Mouse (Mus musculus) spleen, adult 12 weeks (tissue): ENCODE results near the gene Spink4.

ENCODE experiments used
- DNase-seq: peaks from one replicate; pipeline ENCODE4 v3.0.0; 2022; ENCODE audit warnings: low spot score

Spink4 gene

DNA sequence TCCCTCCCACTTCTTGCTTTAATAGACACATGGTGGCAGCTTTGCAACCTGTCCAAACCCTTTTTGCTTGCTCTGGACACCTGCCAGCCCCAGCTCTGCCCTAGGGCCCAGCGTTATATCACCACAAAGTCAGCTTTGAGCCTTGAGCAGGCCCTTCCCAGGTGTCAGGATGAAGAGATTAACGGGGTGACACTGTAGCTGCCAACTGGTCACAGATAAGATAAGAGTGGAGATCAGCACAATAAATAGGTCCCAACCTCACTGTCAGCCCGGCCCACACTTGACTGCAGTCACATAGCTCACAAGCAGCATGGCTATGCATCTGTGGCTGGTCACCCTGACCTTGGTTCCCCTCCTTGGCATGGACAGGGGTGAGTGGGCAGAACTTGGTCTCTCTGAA lies at the start of gene Spink4:
Gene Spink4, plus strand, starts transcription at position 268 of the 400 bp plus-strand sequence.
- no peak for DNase-seq

DNA sequence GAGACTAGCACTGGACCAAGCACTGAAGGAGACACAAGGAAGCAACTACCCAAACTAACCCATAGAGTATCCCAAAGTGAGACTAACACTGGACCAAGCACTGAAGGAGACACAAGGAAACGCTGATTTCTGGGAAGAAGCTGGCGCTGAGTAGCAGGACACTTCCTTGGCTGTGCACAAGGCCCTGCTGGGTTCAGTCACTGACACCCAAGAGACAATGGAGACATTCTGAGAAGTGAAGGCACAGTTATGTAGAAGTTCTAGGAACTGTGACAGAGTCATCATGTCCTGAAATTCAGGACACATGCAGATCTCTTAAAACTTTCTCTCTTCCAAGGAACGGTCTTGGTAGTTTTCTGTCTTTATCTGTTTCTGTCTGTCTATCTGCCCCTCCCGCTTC lies 49.6 kb upstream of the Spink4 start:
- no peak for DNase-seq

DNA sequence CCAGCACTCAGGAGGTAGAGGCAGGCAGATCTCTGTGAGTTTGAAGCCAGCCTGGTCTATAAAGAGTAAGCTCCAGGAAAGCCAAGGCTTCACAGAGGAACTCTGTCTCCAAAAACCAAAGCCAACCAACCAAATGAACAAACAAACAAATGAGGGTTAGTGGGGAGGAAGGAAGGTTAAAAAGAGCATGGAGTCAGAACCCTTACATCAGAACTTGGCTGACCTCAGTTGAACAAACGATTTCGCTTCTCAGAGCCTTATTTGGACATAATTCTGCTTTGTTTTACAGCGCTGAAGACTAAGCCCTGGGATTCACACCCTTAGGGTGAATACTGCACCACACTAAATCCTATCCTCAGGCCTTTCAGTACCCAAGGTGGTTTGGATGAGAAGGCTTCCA lies 47.7 kb upstream of the Spink4 start:
- no peak for DNase-seq

DNA sequence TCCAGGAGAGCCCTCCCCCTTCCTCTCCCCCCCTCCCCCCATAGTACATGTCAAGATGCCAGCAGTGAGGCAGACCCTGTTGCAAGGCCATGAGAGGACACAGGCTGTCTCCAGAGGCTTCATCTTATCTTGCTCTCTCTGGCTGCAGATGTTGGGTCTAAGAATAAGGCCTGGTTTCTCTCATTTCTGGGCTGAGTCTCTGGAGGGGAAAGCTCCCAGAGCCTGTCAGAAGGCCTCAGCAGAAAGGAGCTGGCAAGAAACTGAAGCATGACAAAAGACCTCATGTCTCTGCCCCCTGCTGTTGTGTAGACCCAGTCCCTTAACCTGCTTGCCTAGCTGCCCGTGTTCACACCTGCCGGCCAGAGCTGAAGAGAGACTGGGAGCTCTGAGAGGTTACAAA lies 46.5 kb upstream of the Spink4 start:
- DNase-seq, result no peak

DNA sequence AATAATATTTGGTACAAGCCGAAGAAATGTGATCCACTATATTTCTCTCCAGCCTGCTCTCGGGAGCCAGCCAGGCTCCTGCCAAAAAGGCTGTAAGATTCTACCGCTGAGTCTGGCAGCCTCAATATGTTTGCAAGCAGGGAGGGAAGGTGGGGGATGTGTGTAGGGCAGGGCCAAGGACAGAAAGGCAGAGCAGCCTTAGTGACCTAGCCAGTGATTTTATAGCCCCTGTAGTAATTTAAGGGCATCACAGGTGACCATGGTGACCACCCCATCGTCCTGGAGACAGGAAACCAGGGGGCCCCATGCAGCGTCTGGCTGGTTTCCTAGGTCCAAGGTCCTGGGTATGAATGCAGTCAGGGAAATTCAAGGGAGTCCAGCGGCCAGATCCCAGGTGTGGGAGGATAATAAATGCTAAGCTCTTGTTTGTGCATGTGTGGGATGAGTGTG lies 45.7 kb upstream of the Spink4 start:
- no peak for DNase-seq

DNA sequence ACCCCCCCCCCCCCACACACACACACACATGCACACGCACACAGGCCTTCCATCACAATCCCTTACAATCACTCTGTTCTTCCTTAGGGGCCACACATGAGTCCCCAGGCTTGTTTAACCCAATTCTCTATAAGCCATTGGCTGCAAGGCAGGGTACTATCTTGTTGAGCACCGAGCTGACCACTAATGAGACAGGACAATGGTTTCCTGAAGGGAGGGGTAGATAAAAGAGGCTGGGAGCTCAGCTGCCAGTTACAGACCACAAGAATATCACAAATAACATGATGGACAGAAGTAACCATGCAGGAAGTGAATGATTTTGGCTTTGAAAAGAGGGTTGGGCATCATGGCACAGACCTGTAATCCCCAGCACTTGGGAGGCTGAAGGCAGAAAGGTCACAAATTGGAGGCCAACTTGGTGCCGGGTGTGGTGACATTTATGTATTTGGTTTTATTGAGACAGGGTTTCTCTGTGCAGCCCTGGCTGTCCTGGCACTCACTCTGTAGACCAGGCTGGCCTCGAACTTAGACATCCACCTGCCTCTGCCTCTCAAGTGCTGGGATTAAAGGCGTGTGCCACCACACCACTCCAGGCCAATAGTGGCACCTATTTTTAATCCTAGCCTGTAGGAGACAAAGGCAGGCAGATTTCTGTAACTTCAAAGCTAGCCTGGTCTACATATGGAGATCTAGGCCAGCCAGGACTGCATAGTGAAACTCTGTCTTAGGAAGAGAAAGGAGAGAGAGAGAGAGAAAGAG lies 44.9 kb upstream of the Spink4 start:
- DNase-seq, result no peak

DNA sequence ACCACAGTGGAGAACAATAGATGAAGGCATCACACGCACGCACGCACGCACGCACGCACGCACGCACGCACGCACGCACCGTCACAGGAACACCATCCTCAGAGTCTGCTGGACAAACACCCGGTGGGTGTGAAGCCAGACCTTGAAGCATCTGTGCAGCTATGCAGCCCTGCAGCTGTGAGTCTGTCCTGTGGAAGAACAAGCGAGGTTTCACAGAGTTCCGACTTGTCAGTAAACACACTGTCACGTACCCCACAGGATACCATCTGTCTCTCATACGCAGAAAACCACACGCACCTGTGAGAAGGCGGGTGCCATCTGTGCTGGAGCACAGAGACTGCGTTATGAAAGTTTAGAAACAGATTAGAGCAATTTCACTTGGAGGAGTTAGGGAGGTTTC lies 44.0 kb upstream of the Spink4 start:
- peak; percentile 28 for DNase-seq

DNA sequence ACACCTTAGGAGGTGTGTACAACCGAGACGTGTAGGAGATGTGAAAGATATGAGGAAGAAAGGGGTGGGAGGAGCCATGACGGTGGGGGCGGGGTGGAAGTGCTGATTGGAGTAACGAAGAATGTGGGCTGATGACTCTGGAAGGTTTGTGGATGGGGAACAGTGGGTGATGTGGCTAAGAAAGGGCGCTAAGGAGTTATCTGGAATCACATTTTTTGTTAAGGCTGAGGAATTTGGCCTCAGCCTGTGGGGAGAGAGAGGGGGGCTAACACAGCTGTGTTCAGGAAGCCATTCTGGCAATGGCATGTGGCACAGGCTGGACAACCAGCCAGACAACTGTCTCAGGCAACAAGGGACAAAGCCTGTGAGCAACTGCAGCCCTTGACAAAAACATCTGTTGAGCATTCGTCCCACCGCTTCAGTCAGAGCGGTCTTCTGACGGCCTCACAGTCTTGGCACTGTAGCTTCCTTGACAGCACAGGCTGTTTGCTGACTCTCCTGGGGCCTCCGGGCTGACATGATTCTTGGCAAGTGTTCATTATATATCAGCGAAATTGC lies 43.0 kb upstream of the Spink4 start:
- no peak for DNase-seq

DNA sequence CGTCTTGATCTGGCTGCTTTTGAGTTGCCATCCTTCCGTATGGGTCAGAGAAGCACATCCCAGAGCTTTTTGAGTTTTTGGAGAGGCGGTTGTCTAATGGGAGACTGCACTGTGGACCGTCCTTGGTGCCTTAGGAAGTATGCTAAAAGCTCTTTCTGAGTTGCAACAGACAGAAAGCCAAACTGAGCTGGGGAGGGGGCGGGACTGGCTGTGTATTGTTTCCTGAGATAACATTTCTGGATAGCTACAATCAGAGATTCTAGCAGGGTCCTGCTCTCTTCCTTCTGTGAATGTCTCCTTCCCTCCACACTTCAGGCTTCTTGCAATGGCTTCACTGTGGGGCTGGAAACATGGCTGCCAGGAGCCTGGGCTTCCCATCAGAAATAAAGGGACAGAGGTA lies 42.3 kb upstream of the Spink4 start:
- no peak for DNase-seq

DNA sequence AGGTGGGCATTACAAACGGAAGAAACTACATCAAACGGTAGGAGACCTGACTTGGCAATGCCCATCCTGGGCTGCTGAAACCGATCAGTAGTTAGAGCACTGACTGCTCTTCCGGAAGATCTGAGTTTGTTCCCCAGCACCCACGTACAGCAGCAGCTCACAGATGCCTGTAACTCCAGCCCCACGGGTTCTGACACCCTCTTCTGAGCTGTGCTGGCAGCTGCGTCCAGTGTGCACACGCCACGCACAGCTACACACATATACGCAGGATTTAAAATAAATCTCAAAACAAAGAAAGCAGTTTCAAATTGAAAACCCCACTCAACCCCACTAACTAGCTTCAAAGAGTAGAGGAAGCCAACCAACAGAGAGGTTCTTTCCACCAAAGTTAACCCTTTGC lies 36.7 kb upstream of the Spink4 start:
- DNase-seq, result no peak

DNA sequence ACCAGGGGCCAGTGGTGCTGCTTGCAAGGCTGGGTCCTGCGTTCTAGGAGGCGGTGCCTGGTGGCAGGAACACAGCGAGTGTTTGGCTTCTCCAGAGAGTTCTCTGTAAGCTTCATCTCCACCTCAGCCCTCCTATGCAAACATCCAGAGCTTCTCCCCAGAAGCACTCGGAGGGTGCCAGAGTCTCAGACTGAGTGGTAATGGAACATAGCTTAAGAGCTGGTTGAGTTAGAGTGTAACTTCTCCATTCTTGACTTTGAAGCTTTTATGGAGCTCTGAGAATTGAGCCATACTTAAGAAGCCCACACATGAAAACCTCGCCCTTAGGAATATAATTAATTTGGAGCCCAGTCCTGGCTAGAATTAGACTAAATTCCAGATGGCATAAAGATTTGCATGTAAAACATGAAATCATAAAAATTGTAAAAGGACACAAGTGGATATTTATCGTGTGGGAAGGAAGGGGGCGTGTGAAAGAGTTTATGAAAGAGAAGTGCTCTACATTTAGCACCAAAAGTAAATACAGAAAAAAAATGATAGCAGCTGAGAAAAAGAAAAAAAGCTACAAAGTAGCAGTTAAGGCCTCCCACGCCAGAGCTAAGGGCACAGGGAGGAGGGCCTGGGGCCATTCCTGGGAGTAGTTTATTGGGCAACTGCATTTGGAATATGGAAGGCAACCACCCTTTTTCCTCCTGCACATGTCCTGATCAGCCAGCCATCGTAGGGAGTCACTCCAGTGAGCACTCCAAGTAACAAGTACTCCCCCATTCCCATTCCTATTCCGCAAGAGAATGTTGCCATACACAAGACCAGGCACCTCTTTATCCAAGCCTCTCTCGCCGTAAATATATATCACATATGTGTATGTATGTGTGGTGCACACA lies 35.3 kb upstream of the Spink4 start:
- no peak for DNase-seq

DNA sequence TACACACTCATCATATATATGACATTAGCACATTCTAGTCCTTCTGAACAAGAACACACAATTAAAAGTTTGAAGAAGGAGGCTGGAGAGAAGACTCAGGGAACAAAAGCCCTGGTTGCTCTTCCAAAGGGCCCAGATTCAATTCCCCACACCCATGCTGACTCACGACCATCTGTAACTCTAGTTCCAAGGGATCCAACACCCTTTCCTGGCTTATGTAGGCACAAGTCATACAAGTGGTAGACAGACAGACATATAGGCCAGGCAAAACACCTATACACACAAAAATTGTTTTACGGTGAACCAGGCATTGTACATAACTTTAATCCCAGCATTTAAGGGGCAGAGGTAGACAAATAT lies 34.7 kb upstream of the Spink4 start:
- no peak for DNase-seq

DNA sequence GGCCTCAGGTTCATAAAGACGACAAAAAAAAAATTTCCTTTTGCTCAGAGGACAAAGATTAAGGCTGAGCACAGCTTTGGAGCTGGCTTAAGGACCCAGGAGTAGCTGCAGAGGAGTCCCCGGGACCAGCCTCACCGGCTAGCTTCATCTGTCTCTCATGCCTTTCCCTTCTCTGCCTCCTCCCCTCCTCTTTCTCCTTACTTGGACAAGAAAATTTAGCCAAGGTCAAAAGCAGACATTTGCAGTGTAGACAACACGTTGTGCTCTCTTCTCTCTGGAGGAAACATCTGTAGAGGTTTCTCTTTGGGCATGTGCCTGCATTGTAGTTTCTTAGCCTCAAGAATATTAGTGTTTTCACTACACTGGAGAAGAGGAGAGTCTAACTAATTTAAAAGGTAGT lies 34.0 kb upstream of the Spink4 start:
- DNase-seq, result no peak

DNA sequence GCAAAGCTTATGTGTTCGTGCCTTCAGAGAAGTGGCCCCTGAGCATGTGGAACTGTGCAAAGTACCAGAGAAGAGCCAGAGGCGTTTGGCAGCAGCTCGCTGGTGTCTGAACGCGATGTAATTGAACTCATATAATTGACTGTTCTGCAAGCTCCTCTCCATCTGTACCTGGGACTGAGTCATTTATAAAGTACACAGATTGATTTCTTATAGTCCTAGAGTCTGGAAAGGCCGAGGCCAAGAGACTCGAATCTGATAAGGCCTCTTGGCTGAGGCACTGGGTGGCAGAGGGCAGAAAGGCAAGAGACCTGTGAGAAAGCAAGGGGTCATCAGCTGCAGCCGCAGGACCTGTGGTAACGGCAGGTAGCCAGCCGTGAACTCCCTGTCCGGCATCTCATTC lies 31.0 kb upstream of the Spink4 start:
- no peak for DNase-seq

DNA sequence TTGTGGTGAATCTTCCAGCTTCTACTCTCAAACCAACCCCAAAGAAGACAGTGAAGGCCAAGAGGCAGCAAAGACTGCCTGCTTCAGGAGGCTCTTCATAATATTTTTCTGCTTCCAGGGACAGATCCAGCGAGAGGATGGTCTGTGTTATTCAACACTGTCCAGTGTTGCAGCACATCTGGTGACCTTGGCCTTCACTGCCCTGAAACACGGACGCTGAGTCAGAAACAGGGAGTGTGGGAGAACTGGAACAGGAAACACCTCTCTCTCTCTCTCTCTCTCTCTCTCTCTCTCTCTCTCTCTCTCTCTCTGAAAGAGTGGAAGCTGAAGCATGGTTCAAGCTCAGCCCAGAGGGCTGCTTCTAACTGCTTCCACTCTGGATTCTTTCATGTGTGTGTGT lies 30.6 kb upstream of the Spink4 start:
- no peak for DNase-seq

DNA sequence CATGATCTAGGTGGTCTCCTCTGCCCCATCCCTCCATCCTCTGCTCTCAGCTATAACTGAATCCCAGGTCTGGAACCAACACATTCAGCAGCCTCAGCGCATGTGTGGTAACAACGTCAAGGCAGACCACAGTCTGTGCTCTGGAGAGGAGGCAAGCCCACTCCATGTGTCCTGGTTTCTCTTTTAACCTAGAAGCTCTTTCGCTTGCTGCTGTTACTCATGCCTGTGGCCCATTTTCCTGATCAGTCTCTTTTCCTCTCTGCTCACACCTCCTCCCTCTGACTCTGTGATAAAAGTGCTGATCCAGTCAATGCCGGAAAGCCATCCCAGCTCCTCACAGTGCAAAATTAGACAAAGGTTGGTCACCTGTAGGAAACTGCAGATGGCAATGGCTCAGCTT lies 29.9 kb upstream of the Spink4 start:
- DNase-seq, result no peak

DNA sequence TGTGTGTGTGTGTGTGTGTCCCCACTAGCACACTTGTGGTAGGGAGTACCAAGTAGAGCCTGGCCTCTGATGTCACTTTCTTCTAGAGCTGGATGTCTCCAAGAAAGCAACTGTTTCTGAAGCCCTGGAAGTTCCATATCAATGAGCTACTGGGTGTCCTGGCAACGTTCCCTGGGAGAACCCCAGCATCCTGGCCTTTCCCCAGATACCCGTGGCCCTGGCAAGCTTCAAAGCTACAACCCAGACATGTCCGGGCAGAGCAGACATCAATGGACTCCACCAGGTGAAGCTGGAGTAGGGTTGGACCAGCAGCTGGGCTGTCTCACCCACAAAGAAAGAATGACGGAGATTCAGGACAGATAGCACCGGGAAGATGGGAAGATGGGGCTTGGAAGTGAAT lies 28.6 kb upstream of the Spink4 start:
- DNase-seq, result no peak

DNA sequence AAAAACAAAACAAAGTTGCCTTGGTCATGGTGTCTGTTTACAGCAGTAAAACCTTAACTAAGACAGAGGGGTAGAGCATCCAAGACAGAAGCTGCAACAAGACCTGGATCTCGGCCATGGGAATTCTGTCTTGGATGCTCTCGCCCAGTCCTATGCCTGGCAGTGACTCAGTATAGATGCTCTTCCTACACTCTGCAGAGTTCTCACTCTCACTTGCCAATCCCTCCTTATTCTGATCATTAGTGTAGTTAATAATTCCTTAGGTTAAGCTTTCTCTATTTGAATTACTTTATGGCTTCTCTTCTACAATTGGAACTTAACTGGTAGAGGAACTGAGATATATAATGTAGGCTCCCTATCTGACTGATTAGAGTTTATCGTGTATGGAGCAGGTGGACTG lies 24.7 kb upstream of the Spink4 start:
- no peak for DNase-seq

DNA sequence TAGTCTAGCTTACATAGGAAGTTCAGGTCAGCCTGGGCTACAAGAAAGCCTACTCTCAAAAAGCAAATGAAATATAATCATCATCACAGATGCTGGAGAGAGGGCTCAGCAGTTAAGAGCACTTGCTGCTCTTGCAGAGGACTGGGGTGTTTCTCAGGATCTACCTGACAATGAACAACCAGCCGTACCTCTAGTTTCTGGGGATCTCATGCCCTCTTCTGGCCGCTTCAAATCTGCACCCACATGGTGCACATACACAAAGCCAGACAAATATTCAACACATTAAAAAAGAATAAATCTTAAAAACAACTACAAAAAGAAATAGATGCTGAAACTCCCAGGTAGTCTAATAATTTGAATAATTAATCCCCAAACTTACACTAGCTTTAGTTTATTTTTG lies 24.2 kb upstream of the Spink4 start:
- DNase-seq, result no peak

DNA sequence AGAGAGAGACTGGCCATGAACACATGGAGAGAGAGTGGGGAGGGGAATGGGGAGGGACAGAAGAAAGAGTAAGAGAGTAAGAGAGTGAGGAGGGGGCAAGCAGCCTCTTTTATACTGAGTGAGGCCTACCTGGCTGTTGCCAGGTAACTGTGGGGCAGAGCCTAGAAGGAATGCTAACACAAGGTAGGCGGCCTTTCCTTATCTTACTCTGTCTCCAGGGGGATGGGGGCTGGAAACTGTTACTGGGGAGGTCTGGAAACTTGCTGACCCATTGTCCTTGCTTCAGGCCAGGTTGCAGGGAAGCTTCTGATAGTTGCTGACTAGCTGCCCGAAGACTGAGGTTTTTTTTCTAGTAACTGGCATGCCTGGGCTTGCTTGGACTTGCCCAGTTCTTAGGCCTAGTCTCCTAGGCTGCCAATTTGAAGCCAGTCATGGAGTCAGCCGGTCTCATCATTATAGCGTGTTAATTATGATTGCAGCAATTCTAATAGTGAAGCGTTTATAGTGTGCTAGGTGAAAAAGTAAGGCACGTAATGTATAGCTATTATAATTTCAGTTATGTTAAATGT lies 21.3 kb upstream of the Spink4 start:
- DNase-seq, result no peak

DNA sequence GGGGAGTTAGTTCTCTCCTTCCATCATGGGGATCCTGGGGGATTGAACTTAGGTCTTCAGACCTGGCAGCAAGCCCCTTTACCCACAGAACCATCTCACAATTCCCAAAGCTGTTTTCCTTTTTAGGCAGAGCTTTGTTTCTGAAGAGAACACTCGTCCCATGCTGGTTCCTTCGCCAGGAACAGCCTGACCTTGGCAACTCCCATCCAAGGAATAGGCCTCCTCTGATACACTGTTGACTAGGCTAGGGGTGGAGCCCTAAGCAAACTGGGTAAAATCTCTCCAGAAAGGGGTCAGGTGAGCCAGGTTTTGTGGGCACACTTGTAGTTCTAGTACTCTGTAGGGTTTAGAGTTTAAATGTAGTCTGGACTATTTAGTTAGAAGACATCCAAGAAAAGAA lies 20.6 kb upstream of the Spink4 start:
- no peak for DNase-seq

DNA sequence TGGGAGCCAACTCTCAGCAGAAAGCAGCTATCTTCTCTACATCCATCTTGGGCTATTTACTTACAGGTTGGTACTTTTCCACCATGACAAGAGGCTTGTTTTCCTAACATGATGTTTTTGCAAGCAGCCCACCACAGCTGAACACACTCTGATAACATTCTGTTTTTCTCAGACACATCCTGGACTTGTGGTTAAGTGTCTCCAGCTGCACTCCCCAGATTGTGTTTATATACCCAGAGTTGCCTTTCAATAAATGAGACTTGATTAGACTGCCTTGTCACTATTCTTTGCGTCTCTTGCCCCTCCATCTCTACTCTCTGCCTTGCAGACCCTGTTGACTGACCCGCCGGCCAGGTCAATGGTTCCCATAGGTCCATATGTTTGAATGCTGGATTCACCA lies 19.8 kb upstream of the Spink4 start:
- no peak for DNase-seq

DNA sequence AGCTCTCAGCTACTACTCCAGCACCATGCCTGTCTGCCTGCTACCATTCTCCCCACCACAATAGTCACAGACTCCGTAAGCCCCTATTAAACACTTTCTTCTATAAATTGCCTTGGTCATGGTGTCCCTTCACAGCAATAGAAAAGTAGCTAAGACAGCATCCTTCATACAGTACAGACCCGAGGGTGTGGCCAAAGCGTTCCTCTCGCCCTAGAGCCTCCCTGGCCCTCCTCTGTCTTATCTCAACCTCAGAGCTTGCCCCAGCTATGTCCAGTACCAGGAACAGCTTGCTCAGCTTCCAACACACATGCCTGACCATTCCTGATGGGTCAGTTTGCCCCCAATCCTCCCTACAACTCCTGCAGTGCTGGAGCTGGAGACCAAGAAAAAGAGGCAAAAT lies 19.2 kb upstream of the Spink4 start:
- no peak for DNase-seq
